Mouse (Mus musculus) T-helper 17 cell (primary cell): ENCODE measurements around the gene Tube1.
"Not testable (repeated sequence)": the region's sequence is repeated elsewhere in the genome, so short reads cannot be mapped to it uniquely, and the experiment has no call there.

Experiments
- in situ Hi-C, 2 experiments: fragments of 300-600 bp; cut with MboI, MseI; formaldehyde crosslinking; loops; 1 replicate in 1 of 2; 2 replicates in 1 of 2; pipeline ENCODE4 v1.15.1; 2025; ENCODE audit warnings: high pct_unique_total_duplicates in 2 of 2

The Tube1 gene

DNA sequence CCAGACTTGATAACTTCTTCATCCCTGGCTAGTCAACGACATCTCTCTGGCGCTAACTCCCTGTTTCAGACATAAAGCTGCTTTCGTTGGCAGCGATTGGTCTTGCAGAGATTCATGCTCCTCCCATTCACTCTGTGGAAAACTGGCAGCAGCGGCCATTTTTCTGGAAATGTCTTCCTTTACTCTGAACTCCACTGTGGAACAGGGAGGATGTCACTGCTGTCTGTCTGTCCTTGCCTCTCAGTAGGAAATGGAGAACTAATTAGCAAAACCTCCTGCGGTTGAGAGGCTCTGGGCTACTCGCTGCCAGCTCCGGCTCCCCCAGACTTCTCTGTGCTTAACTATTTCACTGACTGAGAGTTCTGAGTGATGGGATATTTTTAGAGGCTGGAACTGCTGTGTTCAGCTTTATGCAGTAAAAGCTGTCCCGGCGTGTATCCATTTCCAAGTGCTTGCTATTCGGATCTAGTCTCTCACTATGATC is 31.9 kb downstream of the Tube1 start:
- in situ Hi-C loops = loop anchor here (5.0 to 25.0 kb wide), 4 partner anchors 559 to 1089 kb away; partner anchors contain the start of gene Gtf3c6 (in 1 of the 2)

- in situ Hi-C loops = loop anchor here (5.0 to 25.0 kb wide), 4 partner anchors 557 to 1087 kb away; partner anchors contain the start of gene Gtf3c6 (in 1 of the 2)
These were observed 33.8 kb downstream of the Tube1 start for GRCm38 (mm10) chr10:39167611-39168010.

- in situ Hi-C loops = loop anchor here (5.0 to 25.0 kb wide), 5 partner anchors 348 to 1085 kb away; partner anchors contain the start of gene Gtf3c6 (in 1 of the 2)
These were observed 35.9 kb downstream of the Tube1 start for GRCm38 (mm10) chr10:39169642-39170041.

DNA sequence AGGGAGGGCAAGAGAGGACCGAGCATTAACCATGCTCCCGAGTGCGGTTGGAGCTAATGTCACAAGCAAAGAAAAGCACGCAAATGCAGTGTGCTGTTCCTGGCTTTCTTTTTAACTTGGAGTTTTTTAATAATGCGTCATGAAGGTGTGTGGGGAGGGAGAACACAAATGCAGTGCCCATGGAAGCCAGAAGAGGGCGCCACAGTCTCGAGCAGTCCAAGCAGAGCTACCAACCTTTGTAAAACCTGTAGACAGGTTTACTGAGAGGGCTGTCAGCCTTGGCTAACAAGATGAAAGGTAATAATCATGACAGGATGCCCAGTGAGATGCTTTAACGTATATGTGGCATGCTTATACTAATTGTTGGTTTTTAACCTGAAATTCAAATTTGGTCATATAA is 36.4 kb downstream of the Tube1 start:
- in situ Hi-C loops = loop anchor here (5.0 to 25.0 kb wide), 2 partner anchors 347 to 1017 kb away; no protein-coding TSS in a partner anchor

DNA sequence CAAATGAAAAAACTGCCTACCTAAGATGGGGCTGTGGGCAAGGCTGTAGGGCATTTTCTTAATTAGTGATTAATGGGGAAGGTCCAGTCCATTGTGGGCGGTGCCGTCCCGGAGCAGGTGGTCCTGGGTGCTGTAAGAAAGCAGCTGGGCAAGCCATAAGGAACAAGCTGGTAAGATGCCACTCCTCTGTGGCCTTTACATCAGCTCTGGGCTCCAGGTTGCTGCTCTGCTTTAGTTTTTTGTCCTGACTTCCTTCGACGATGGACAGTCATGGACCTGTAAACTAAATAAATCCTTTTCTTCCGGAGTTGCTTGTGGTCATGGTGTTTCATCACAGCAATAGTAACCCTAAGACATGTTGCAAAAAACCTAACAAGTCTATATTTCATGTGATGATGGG is 36.9 kb downstream of the Tube1 start:
- in situ Hi-C loops = loop anchor here (5.0 to 25.0 kb wide), 2 partner anchors 347 to 1017 kb away; no protein-coding TSS in a partner anchor

GRCm38 (mm10) chr10:39171134-39171533 is 37.4 kb downstream of the Tube1 start:
- in situ Hi-C loops = loop anchor here (5.0 to 25.0 kb wide), 2 partner anchors 346 to 1016 kb away; no protein-coding TSS in a partner anchor

GRCm38 (mm10) chr10:39171603-39172539 is 38.1 kb downstream of the Tube1 start:
- in situ Hi-C loops = loop anchor here (5.0 to 25.0 kb wide), 2 partner anchors 345 to 1015 kb away; no protein-coding TSS in a partner anchor

GRCm38 (mm10) chr10:39172540-39172931 is 38.8 kb downstream of the Tube1 start:
- in situ Hi-C loops = loop anchor here (5.0 to 25.0 kb wide), 2 partner anchors 345 to 1015 kb away; no protein-coding TSS in a partner anchor

DNA sequence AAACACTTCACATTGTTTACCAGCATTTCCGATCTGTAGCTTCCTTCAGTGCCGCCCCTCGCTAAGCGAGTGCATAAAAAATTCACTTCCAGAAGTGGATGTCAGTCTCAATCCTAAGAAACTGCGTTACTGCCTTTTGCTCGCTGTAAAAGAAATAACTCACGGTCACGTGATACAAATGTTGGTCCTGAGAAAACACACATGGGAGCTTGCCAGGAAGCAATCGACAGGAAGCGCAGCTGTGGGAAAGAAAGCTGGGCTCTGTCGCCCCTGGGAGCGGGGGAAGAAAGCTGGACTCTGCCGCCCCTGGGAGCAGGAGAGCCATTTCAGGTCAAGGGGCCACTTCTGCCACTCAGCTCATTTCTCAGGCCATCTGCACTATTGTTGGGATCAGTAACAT is 39.3 kb downstream of the Tube1 start:
- in situ Hi-C loops = loop anchor here (5.0 to 25.0 kb wide), 2 partner anchors 344 to 1014 kb away; no protein-coding TSS in a partner anchor

GRCm38 (mm10) chr10:39176981-39177380 is 43.2 kb downstream of the Tube1 start:
- in situ Hi-C loops = loop anchor here in 1 of 2 experiments (5.0 kb wide), 1 partner anchor 345 kb away; no protein-coding TSS in a partner anchor

GRCm38 (mm10) chr10:39184864-39185544 is 51.2 kb downstream of the Tube1 start:
- in situ Hi-C loops = no loop called here

DNA sequence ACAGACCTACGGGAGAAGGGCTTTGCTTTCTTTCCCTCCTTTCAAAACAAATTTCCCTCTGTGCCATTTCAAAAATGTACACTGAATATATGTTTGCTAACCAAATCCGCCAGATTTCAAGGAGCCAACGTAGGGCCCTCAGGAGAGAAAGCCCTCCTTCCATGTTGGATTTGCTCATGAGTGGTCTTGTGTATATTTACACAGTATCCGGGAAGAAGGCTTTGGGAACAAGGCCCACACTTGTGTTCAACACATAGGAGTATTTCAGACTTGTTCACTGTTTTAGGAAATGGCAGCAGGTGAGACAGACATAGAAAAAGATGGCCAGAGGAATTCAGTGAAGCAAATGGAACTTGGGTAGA is 51.8 kb downstream of the Tube1 start:
- in situ Hi-C loops = no loop called here

- in situ Hi-C loops = no loop called here
These were observed 58.9 kb downstream of the Tube1 start for GRCm38 (mm10) chr10:39192673-39193072.

DNA sequence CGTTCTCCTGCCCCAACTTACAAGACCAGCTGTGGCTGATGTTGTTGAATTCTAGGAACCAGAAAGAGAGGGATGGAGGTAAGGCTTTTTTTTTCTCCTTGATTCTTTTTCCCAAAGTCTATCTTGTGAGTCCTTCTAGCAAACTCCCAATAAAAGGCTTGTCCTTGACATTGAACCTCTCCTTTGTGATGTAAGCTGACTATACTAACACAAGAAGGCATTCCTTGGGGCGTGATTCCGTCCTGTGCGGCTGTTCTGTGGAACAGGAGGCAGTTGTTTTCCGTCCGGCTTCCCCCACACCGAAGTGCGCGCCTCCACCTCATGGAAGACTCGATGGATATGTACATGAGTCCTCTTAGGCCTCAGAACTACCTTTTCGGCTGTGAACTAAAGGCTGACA is 64.4 kb downstream of the Tube1 start:
- in situ Hi-C loops = not testable (repeated sequence)
